Mouse (Mus musculus): ENCODE data around the gene Gm28729. TPM values are rescaled to one million over a fixed set of nuclear protein-coding genes. Genes with fewer than 3 reads are reported as not detected.
"Not testable (repeated sequence)": the region's sequence is repeated elsewhere in the genome, so short reads cannot be mapped to it uniquely, and the experiment has no call there.

The Gm28729 gene
- total and polyA plus RNA-seq, 3 experiments: 0.14 TPM; not detected in 2

DNA sequence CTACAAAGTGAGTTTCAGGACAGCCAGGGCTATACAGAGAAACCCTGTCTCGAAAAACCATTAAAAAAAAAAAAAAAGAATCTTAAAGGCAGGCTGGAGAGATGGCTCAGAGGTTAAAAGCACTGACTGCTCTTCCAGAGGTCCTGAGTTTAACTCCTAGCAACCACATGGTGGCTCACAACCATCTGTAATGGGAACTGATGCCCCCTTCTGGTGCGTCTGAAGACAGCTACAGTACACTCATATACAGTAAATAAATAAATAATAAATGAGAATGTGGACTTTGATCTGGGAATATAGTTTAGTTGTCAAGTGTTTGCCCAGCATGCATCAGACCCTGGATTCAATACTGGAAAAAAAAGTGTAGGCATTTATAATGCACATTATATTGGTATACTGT is 3.5 kb downstream of the Gm28729 start:
- not testable (repeated sequence) for DNase-seq

DNA sequence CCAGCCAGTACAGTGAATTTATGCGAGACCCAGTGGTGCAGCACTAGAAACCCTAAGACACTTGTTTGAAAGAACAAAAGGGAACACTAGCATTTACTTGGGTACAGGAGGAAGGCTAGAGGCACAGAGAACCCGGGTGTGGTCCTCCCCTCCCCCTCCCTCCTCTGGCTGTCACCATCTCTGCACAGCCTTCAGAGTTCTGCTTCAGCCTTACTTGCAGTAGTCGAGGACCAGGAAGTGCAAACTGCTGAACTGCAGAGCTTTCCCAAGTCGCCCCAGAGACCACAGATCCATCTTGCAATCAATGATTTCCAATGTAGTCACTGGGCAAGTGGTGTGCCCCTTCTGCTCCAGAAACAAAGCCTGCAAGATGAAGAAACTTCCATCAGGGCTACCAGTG is 7.6 kb downstream of the Gm28729 start:
- no peak for DNase-seq

DNA sequence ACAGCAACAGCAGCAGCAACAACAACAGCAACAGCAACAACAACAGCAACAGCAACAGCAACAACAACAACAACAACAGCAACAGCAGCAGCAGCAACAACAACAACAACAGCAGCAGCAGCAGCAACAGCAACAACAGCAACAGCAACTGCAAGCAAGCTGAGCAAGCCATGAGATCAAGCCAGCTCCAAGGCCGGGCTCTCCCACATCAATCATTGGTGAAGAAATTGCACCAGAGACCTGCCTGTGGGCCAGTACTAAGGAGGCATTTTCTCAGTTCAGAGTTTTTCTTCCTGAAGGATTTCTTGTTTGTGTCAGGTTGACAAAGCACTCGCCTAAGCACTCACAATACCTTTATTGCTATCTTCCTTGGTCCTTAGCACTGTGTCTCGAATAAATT is 8.3 kb downstream of the Gm28729 start:
- peak; percentile 77 for DNase-seq

DNA sequence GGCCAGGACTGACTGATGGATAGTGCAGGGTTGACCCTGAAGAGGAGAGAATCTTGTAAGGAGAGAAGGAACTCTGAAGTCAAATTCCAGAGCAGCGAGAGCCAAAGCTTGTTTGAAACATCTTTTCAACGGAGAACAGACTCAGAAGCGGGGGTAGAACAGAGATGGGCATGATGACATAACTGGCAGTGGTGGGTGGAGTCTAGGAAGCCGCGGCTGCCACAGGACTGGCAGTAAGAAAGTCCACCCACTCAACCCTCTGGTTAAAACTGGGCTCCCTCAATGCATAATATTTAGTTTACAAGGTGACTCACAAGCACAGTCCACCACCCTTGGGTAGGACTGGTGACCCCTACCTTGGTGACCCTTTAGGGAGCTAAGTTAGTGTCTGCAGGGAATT is 9.3 kb downstream of the Gm28729 start:
- DNase-seq: no peak

DNA sequence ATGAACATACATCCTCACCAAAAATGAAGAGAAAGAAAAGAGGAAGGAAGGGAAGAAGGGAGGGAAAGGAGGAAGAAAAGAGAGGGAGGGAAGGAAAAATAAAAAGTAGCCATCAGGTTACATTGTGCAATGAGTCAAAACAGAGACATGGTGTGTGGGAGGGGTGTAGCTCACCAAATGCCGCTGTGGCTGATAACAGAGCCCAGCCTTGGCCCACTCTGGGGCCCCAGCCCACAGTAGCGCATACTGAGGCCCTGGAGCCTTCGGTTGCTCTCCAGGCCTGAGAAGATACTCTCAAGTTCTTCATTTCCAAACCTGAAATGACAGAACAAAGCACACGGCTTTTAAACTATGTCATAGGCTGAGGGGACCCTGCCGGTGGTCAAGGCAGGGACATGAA is 10.8 kb downstream of the Gm28729 start:
- no peak for DNase-seq

DNA sequence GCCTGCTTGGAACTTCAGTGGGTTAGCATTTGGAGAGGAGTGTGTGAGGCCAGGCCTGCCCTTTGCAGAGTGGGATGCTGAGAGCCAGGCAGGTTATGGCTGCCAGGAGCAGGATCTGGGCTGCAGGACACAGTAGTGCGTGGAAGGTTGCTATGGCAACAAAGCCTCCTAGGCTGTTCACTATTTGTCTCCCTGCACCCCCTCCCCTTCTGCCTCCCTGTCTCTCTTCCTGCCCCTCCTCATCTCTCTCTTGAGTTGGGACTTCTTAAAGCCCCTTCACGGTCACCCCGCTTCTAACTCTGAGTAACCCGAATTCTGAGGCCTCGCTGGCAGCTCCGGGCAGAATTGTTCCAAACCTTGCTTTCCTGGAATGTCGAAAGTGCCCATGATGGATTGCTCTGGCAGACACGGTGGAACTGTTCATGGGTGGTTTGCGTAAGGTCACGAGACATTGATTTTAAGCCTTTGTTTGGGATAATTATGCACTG is 19.0 kb downstream of the Gm28729 start:
- DNase-seq: peak; percentile 80

DNA sequence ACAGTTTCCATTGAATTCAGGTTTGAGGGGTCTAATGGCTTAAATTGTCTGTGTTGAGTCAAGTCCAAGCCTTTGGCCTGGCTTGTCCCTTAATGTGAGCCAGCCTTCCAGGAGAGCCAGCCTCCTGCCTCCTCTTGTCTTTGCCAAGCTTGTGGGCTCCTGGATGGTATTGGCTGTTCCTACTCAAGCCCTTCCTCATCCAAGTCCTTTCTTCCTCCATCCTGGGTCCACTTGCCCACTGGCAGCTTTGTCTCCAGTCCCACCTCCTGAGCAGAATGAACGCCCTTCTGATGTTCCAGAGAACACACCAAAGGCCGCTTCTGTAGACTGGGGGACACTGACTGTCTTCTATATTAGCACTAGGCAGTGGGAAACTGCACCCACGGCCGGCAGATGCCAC is 19.9 kb downstream of the Gm28729 start:
- DNase-seq: no peak

DNA sequence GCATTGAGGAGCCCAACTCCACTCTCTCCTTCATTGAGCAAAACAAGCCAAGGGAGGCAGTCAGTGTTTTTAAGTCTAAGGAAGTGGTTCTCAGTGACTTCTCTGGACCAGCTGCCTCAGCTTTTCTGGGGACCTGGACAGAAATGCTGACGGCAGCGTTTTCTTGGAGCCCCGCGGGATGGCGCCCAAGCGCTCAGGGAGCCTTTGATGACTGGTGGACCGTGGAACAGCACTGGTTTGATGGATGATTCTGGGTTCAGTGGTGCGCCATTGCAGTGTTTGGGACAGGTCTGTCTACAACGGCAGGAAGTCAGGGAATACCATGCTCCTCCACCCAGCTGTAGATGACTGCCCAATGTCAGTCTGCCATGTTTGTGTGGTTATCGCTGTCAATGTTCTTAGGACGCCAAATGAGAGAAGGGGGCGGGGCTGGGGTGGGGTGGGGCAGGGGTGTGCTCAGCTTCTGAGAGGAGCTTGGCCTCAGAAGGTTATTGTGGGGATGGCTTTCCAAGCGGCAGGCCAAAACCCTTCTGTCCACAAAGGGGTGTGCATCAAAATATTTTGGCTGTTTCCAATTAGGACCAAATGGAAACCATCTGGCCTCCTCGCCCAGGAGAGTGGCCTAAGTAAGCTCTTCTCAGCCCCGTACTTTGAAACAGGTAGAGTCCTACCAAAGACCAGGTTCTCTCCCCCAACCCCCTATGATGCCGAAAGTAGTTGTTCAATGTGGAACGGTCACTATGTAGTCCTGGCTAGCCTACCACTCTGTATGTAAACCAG is 20.8 kb downstream of the Gm28729 start:
- DNase-seq: no peak

DNA sequence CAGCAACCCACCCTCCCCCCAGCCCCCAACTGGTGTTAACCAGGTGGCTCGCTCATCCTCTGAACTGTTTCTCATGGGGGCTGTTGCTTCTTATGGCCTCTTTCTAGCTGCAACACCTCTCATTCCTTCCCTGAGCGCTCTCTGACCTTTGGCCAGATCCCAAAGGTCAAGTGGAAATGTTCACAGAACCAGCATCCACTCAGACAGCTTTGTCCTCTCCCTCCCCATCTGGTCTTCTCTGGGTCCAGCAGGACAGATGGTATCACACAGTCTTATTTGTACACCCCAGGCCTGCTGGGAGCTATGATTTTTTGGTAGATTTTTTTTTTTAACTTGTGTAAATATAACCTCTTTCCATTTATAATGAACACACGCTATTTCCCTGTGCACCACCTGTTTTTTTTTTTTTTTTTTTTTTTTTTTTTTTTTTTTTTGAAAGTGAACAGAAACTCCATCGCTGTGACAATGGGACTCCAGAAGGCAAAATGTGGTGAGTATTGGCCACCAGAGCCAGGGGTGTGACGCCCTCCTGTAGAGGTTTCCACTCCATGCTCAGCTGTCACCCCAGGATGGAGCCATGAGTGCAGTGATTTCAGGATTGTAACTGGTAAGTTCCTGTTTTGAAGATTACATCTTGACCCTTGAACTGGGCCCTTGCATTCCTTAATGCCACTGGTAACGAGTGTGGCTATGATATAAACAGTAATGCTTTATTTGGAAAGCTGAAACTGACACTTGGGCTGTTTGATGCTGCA is 22.0 kb downstream of the Gm28729 start:
- no peak for DNase-seq

DNA sequence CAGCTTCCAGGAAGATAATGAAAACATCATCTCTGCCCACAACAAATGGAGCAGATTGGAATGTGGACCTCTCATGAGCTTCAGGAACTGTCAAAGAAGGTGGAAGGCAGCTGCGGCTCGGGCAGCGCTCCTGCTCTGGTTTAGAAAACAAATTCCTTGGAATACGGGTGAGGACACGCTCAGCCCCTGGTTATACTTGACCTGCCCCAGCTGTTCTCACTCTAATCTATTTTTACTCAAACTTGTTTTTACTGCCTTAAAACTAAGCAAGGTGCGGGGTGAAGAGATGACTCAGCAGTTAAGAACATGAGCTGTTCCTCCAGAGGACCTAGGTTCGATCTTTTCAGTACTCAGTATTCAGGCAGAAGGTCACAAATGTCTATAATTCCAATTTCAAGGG is 23.8 kb downstream of the Gm28729 start:
- DNase-seq: no peak

DNA sequence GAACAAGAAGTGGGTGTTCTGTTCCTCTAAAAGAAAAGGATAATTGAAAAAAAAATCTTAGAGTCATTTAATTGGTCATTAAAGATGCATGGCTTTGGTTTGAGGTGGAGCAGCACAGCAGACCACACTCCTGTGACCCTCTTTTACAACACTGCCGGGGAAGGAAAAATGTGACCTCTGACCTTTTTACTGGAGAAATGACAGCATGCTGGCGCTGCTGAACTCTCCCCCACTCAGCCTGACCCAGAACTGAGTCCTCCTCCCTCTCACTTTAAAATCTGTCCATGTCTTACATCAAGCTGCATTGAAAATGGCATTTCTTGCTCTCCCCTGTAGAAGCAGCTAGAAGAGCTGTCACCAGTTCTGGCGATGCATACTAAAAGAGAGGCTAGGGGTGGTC is 31.9 kb downstream of the Gm28729 start:
- no peak for DNase-seq

DNA sequence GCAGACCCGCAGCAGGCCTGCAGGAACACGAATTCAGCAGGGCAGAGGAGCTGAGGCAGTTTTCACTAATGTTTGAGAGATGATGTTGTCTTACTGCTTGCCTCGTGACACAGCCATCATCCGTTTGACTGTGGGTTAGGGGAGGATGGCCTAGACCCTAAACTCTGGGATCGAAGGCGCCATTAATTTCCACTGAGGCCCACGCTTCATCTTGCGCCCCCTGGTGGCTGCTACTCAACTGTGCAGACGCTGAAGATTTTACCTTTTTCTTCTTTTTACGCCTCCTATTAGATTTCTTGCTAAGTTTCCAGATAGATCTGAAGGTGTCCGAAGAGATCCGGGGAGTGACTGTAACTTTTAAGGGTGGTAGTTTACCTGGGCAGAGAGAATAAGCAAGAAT is 33.3 kb downstream of the Gm28729 start:
- DNase-seq: peak; percentile 36

DNA sequence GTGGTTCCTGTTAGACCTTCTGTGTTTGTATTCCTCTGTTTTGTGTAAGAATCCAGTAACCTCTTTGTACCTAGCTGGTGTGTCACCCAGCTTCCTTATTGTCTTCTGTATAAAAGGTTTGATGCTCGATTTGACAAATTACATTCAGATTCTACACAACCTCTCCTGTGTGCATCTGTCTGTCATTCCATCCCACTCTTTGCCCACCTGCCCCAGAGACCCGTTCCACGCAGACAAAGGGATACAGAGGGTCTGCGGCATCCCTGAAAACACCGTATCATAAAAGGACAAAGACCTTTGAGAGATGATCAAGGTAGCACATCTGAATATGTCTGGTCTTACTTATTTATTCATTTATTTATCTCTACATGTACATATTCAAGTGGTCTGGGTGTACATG is 37.2 kb downstream of the Gm28729 start:
- DNase-seq: not testable (repeated sequence)

DNA sequence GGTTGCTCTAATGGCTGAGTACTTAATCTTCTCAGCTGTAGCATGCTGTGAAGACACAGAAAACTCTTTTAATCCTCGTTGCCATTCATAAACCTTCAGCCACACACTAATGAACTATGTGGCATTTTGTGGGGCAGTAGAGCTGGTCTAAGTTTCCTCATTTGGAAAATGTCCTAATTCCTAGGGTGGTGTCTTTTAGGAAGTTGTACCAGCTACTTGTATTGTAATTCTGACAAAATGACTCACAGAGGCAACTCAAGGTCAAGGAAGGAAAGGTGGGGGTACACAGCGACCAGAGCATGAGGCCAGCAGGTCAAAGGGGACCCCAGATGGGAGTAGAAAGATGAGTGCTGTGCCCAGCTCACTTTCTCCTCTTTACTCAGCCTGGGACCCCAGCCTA is 41.4 kb downstream of the Gm28729 start:
- no peak for DNase-seq

DNA sequence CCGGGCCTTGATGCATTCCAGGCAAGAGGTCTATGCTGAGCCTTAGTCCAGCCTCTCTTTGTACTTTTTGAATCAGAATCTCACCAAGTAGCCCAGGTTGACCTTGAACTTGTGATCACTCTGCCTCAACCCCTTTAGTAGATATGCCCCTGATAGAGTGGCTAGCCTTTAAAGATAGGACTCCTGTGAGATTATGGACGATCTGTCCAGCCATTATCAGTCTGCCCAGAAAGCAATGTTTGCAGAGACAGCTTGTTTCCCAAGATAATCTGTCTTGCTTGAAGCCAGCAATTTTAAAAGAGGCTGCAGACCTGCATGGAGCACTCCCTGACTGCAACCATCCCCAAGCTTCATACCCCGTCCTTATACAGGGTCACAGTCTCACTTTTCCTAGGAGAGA is 42.0 kb downstream of the Gm28729 start:
- DNase-seq: no peak

DNA sequence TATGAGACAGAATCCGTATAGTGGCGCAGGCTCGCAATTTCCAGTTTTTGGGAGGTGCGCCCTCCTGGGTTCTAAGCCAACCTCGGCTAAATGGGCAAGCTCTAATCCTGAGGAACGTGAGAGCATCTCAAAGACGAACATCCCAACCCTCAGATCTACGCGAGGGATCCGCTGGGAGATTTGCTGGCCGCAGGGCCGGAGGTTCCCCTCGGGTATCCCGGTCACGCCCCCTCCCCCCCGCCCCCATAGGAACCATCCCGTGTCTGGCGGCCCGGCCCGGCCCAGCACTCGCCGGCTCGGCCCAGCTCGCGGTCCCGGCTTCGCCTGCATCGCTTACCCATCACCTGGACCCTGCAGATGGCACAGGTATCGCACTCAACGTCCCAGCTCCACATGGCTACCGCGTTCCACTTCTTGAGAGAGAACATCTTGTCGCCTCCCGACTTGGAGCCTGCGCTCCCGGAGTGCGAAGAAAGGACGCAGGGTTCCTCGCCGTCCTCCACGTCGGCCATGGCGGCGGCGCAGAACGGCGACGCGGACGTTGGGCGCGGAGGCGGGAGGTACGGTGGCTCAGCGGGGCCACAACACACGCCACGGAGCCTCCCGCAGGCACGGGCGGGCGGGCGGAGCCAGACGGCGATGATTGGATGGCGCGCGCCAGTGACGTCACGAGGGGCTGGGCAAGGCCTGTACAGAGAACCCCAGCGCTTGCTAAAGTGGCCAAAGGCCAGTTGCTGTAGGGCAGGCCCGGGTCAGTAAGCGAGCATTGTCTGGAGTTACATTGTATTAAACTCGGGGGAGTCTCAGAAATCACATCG is 46.8 kb downstream of the Gm28729 start, which contains the start of gene Rnf7:
Rnf7 (minus strand) TSS at position 605 of the 818 bp plus-strand sequence.
- peak; percentile 100 for DNase-seq

DNA sequence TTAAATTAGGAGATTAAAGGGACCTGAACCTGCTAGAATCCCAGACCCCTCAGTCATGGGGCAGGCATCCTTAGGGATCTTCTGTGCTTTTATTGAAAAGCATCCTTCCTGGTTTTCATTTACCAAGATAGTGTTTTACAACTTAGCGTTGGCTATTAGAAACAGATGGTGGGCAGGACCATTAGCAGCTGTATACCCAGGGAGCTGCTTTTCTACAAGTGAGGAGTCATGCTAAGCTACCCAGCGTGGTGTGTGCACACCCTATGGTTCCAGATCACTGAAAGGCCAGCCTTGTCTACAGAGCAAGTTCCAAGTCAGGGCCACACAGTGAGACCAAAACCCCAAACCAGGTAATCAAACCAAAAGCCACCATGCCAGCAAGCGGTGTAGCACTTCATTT is 52.7 kb downstream of the Gm28729 start:
- no peak for DNase-seq

DNA sequence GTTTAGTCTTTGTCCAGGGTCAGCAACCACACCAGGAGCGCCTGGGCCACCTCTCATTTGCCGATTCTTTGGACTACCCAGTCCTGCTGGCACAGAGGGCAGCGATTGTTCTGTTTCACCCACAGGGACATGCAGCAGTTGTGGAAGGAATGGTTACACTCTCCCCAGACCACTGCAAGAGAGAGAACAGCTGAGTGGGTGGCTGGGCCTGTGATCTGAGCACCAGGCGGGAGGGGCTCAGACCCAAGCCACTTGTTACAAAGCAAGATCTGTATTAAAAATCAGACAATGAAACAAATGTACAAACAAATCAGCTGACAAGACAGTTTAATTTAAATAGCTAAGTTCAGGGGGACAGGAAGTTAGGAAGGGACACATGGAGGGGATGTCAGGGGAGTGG is 53.4 kb downstream of the Gm28729 start:
- DNase-seq: not testable (repeated sequence)

DNA sequence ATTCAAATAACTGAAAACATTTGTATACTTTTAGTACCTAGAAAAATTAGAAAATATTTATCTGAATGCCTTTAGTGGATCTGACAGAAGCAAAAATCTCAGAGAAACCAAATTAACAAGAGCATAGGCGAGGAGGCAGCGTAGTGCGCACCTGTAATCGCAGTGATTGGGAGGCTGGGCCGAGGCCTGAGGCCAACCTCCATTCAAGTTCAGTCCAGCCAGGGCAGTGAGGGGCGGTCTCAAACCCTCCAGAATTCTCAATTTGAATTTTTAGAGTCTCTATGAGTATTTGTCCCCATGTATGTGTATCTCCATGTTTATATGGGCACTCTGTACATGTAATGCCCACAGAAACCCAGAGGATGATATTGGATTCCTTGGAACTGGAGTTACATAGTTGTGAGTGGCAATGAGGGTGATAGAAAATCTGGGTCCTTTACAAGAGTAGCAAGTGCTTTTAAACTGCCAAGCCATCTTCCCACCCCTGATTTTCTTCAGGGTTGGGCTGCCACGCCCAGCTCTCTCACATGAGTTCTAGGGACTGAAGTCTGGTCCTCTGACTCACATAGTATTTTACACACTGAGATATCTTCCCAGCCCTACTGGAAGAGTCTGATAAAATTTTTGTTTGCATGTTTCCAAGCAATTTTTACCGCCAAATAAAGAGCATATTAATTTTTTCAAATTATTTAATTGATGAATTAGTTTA is 54.6 kb downstream of the Gm28729 start:
- DNase-seq: no peak

DNA sequence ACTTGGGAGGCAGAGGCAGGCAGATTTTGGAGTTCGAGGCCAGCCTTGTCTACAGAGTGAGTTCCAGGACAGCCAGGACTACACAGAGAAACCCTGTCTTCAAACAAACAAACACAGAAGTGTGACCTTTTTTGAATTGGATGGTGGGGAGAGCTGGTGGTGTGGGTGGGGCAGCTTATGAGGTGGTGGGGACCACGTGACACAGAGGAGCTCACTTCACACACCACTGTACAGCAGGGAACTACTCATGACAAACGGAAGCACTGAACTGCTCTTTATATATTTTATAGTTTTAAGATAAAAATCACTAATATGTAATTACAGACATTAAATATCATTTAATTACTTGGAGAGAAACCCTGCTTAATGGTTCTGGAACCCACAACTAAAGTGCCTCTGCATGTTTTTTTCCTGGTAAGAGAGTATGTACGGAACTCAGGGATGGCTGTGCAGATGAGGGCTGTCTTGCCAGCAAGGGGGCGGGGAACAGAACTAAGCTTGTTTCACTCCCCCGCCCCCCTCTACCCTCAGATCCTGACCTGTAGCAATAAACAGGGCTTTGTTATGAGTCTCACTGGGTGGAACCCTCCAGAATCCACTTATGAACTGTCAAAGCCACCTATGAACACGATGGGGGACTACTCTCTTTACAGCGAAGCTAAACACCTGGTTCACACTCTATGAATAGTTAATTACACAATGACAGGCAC is 55.4 kb downstream of the Gm28729 start:
- DNase-seq: no peak

DNA sequence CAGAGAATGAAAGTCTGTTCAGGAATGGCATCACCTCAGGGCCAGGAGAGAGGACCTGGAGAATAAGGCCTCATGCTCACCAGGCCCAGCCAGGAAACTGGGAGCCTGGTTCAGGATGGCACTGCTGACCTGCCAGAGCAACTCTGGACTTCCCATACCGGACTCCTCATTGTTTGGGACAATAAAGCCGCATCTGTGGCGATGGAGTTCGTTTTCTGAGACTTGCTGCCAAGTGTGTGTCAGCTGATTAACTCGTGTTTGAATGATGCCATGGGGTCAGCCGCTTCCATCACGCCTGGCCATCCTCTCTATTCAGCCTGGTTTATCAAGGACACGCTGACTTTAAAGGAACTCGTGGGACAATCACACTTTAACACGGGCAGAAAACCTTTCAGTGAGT is 61.4 kb downstream of the Gm28729 start:
- DNase-seq: peak; percentile 51

All from adrenal gland, adult 2 months (tissue).